ENCODE assay signal across 8 mouse cellular contexts in the genomic region with DNA sequence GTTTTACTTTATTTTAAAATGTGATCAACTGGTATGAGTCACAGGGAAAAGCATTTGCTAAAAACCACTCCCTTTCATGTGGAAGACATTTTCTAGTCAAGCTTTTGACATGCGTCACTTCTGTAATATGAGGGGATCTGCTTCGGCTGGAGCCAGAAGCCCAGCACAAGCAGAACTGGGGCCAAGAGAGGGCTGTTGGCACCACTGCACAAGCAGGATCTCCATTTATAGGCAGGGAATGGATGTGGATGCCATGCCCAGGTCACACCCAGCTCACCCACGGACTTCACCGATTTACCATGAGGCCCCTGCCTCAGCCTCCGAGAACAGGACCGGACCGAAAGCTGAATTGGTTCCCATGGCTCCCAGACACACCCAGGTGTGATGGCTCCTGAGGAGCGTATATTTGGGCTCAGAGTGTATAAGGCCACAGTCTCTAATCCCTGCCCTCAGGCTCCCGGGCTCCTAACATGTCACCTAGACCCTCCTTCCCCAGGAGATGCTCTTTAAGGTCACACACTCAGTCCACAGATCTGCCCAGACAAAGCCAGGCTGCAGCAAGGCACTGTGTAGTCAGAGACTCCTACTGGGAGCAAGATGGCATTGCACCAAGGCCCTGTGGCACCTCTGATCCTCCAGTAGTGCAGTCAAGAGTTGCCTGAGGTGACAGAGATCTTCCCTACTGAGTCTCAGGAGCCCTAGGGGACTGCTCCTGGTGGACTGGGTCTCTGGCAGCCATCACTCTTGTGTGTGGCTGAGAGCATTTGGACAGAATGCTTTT. TPM values are rescaled to one million over a fixed set of nuclear protein-coding genes. Genes with fewer than 3 reads are reported as not detected.
A peak's percentile ranks its signal among the peaks of the same experiment; 100 is the strongest.
DNase-seq lines count a peak whose midpoint lies in the region; ATAC-seq and TF ChIP-seq lines count a peak whose summit lies in the region.

No protein-coding gene starts in this region.

- TF ChIP-seq CTCF in hindbrain, postnatal 0 days (IDR thresholded peaks at IDR 0.05; ENCODE audit: low read depth) = peak; percentile 53

- DNase-seq in hindbrain, postnatal 0 days (ENCODE audit: low spot score) = peak; percentile 48
- DNase-seq in urinary bladder, postnatal 14 days (ENCODE audit: low spot score) = peak; percentile 43
- DNase-seq in urinary bladder, postnatal 10 days (ENCODE audit: low spot score) = no peak
- DNase-seq in ovary, adult 18-20 months (ENCODE audit: low spot score) = no peak
- DNase-seq in urinary bladder, postnatal 25 days (ENCODE audit: low spot score) = no peak
- no peak for DNase-seq in layer of hippocampus, adult 11-12 months (ENCODE audit: low spot score)

- no peaks in the 10 kb centered on the region for H3K36me3 ChIP-seq in hindbrain, postnatal 0 days (ENCODE audit: insufficient read depth, low read length)
- H3K36me3 ChIP-seq in hindbrain, embryonic 16.5 days (ENCODE audit: control insufficient read depth, insufficient read depth, low read length) = no peaks in the 10 kb centered on the region
- H3K36me3 ChIP-seq in forebrain, embryonic 16.5 days (ENCODE audit: control insufficient read depth, insufficient read depth) = no peaks in the 10 kb centered on the region

- ATAC-seq in hindbrain, postnatal 0 days = no peak
- no peak for ATAC-seq in hindbrain, embryonic 16.5 days
- no peak for ATAC-seq in forebrain, embryonic 16.5 days

- no peaks in the 10 kb centered on the region for H3K27me3 ChIP-seq in hindbrain, postnatal 0 days (ENCODE audit: insufficient read depth, low read length)
- H3K27me3 ChIP-seq in hindbrain, embryonic 16.5 days (replicated peaks; ENCODE audit: control insufficient read depth, insufficient read depth, low read length) = no peaks in the 10 kb centered on the region
- H3K27me3 ChIP-seq in forebrain, embryonic 16.5 days (replicated peaks; ENCODE audit: control insufficient read depth, insufficient read depth, low read length) = no peaks in the 10 kb centered on the region

- 86% methylated on average over 9 of the region's 9 CpGs for WGBS in hindbrain, postnatal 0 days
- WGBS in hindbrain, embryonic 16.5 days = 89% methylated on average over 9 of the region's 9 CpGs
- WGBS in forebrain, embryonic 16.5 days = 83% methylated on average over 9 of the region's 9 CpGs

- no peak overlapping the region for H3K4me2 ChIP-seq in hindbrain, postnatal 0 days (ENCODE audit: low read depth, low read length)
- no peak overlapping the region for H3K4me2 ChIP-seq in hindbrain, embryonic 16.5 days (ENCODE audit: low read length)
- H3K4me2 ChIP-seq in forebrain, embryonic 16.5 days (ENCODE audit: low read length) = no peak overlapping the region

- no peak overlapping the region for H3K27ac ChIP-seq in hindbrain, postnatal 0 days
- H3K27ac ChIP-seq in hindbrain, embryonic 16.5 days (ENCODE audit: low read depth, low read length) = no peak overlapping the region
- peak overlapping the region; percentile 63; the same call in 1 of the 2 replicates for H3K27ac ChIP-seq in forebrain, embryonic 16.5 days (ENCODE audit: low read length)

- H3K4me3 ChIP-seq in hindbrain, postnatal 0 days (ENCODE audit: low read length) = no peak overlapping the region
- no peak overlapping the region for H3K4me3 ChIP-seq in hindbrain, embryonic 16.5 days (ENCODE audit: low read length)
- no peak overlapping the region for H3K4me3 ChIP-seq in forebrain, embryonic 16.5 days (replicated peaks; ENCODE audit: low read length)

- H3K9me3 ChIP-seq in hindbrain, postnatal 0 days (ENCODE audit: low read length) = no peaks in the 10 kb centered on the region
- H3K9me3 ChIP-seq in hindbrain, embryonic 16.5 days (ENCODE audit: control insufficient read depth, low read length) = no peaks in the 10 kb centered on the region
- H3K9me3 ChIP-seq in forebrain, embryonic 16.5 days (ENCODE audit: control insufficient read depth, low read length) = no peaks in the 10 kb centered on the region

- H3K9ac ChIP-seq in hindbrain, postnatal 0 days (replicated peaks; ENCODE audit: low read length) = no peak overlapping the region
- H3K9ac ChIP-seq in hindbrain, embryonic 16.5 days (ENCODE audit: low read depth, low read length) = no peak overlapping the region
- no peak overlapping the region for H3K9ac ChIP-seq in forebrain, embryonic 16.5 days (replicated peaks; ENCODE audit: low read depth, low read length)

- peaks cover 6% of the 10 kb centered on the region; the same call in 1 of the 2 replicates for H3K4me1 ChIP-seq in hindbrain, postnatal 0 days (ENCODE audit: insufficient read depth, low read length)
- H3K4me1 ChIP-seq in hindbrain, embryonic 16.5 days (ENCODE audit: control insufficient read depth, insufficient read depth, low read depth, low read length) = peaks cover 20% of the 10 kb centered on the region
- peaks cover 65% of the 10 kb centered on the region for H3K4me1 ChIP-seq in forebrain, embryonic 16.5 days (replicated peaks; ENCODE audit: control insufficient read depth, insufficient read depth, low read length)

RNA-seq across cellular contexts. Expression of gene Galnt2, which starts 59.9 kb away (rescaled TPM):
- total RNA-seq in hindbrain, postnatal 0 days (2014; rRNA removed) = 36.5 and 77.6 TPM in 2 replicates
- polyA plus RNA-seq in hindbrain, postnatal 0 days (2015; fragmentation: Nextera tagmentation; extraction: Ambion mirVana) = 53.3 and 54.9 TPM in 2 replicates
- polyA plus RNA-seq in hindbrain, embryonic 16.5 days (2015; fragmentation: Nextera tagmentation; extraction: Ambion mirVana) = 33.8 and 40.2 TPM in 2 replicates
- 47.8 and 48.9 TPM in 2 replicates for polyA plus RNA-seq in forebrain, embryonic 16.5 days (2015; fragmentation: Nextera tagmentation; extraction: Ambion mirVana)

Comparison
In these comparisons a context has a peak if more than half of its experiments do, and no peak if none do; other contexts are left out.
1. DNase-seq: peak in hindbrain, postnatal 0 days (single experiment) and urinary bladder, postnatal 14 days (single experiment); none in urinary bladder, postnatal 10 days (single experiment), ovary, adult 18-20 months (single experiment), urinary bladder, postnatal 25 days (single experiment) and layer of hippocampus, adult 11-12 months (single experiment).